Mouse (Mus musculus) forebrain, embryonic 14.5 days (tissue): ENCODE measurements at regions not wholly inside any gene's neighbourhood (a gene's known extent, or its start where the extent isn't known, plus 50 kb on each side); places are given as distances from the start of the nearest gene placed in this dataset.
A peak's percentile ranks its signal among the peaks of the same experiment; 100 is the strongest.

Experiments used
- ATAC-seq: fragments of 200-750 bp; cut with Nextera tagmentation; 2 replicates; pipeline ENCODE4 v1.8.0; 2017; ENCODE audit warnings: mild to moderate bottlenecking, moderate library complexity
- DNase-seq: peaks from one replicate; pipeline ENCODE4 v3.0.0-alpha.2; 2015; ENCODE audit warnings: low spot score
- H3K27ac ChIP-seq: fragments of 300-500 bp; sonication (generic); 2 replicates; pipeline ENCODE4 v1.5.1; 2014; ENCODE audit warnings: low read depth, mild to moderate bottlenecking, control low read depth, low read length, moderate library complexity
- H3K27me3 ChIP-seq: fragments of 300-500 bp; sonication (generic); replicated peaks from 2 replicates; pipeline ENCODE4 v1.6.1; 2014; ENCODE audit warnings: low read length, control low read depth, mixed read lengths; ENCODE audit not compliant: control insufficient read depth, insufficient read depth
- H3K36me3 ChIP-seq: fragments of 300-500 bp; sonication (generic); 2 replicates; pipeline ENCODE4 v1.6.1; 2014; ENCODE audit warnings: low read length, control low read depth; ENCODE audit not compliant: control insufficient read depth, insufficient read depth
- H3K4me1 ChIP-seq: fragments of 300-500 bp; sonication (generic); 2 replicates; pipeline ENCODE4 v1.6.1; 2014; ENCODE audit warnings: antibody characterized with exemption, low read length, control low read depth; ENCODE audit not compliant: control insufficient read depth, insufficient read depth
- H3K4me2 ChIP-seq: fragments of 300-500 bp; sonication (generic); 2 replicates; pipeline ENCODE4 v1.6.1; 2014; ENCODE audit warnings: mild to moderate bottlenecking, control low read depth, low read length
- H3K4me3 ChIP-seq: fragments of 300-500 bp; sonication (generic); 2 replicates; pipeline ENCODE4 v1.5.1; 2014; ENCODE audit warnings: low read depth, low read length, control low read depth
- H3K9ac ChIP-seq: fragments of 300-500 bp; sonication (generic); 2 replicates; pipeline ENCODE4 v1.6.1; 2014; ENCODE audit warnings: mild to moderate bottlenecking, low read length, control low read depth, moderate library complexity
- H3K9me3 ChIP-seq: fragments of 300-500 bp; sonication (generic); replicated peaks from 2 replicates; pipeline ENCODE4 v1.6.1; 2016; ENCODE audit warnings: low read length, control low read depth, mixed read lengths; ENCODE audit not compliant: control insufficient read depth
- WGBS: fragments of 180-500 bp; shearing (Covaris S2); extraction: QIAGEN DNeasy Blood & Tissue Kit; methylation state at CpG from one replicate; pipeline ENCODE4 v1.1.7; 2014; 5-methylcytosine and 5-hydroxymethylcytosine counted together

DNA sequence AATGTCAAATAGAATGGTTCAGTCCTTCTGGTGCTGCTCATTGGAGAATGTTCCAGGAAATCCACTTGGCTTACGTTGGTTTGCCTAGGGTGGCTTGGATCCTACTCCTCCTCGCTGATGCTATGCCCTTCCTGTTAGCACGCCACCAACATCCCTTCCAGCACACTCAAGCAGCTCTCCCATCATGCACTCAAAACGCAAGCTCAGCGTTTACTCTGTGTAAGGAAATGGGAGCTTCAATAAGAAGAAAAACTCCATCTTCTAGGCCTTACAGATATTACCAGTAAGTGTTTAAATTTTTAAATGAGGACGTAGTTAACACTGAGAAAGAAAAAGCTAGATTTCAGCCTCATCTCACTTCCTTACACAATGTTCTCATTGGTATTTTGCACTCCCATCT lies 523.7 kb downstream of the Gpam start:
- Histone ChIP-seq H3K4me3 (no peak overlapping the region), H3K27me3 (no peaks in the 10 kb centered on the region), H3K4me2 (no peak overlapping the region), H3K36me3 (no peaks in the 10 kb centered on the region), H3K9ac (no peak overlapping the region), H3K27ac (no peak overlapping the region), H3K9me3 (no peaks in the 10 kb centered on the region), H3K4me1 (no peaks in the 10 kb centered on the region)
- ATAC-seq (no peak), DNase-seq (no peak)
- 91% methylated on average over 6 of the region's 6 CpGs for WGBS

DNA sequence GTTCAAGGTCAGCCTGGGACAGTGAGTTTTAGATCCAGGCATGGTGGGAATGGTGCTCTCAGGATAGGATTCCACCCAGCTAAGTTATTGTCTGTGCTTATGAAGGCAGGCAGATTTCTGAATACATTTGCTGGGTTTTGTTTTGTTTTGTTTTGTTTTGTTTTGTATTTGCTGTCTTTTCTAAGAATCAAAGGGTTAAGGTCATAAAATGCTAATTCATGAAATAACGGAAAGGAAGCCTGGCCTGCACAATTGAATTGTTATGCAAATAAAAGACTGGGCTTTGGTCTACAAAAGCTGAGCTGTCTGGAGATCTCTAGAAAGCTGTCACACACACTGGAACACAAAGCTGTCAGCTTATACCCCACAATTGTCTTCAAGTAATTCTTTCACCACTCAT lies 521.7 kb downstream of the Gpam start:
- Histone ChIP-seq H3K9ac (no peak overlapping the region), H3K4me2 (no peak overlapping the region), H3K9me3 (no peaks in the 10 kb centered on the region), H3K36me3 (no peaks in the 10 kb centered on the region), H3K4me1 (no peaks in the 10 kb centered on the region), H3K4me3 (no peak overlapping the region), H3K27ac (no peak overlapping the region), H3K27me3 (no peaks in the 10 kb centered on the region)
- 11% methylated on average over 1 of the region's 1 CpGs for WGBS
- DNase-seq (no peak), ATAC-seq (no peak)

DNA sequence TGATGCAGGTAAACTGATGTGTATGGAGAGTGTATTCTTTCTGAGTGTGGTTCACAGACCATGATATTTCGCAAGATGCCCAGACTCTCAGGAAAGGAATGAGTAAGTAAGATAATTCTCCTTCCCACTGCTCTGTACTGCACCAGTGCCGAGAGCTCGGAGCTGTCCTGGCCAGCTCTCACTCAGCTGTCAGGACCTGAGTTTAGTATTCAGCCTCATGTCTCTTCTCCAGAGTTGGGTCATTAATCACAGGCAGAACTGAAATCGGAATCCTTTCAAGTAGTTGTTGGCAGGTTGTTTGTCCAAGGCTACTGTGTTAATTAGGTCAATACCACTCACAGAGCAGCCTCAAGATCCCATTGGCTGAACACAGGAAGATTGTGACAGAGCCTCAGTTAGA lies 510.1 kb downstream of the Gpam start:
- Histone ChIP-seq H3K27ac (no peak overlapping the region), H3K36me3 (no peaks in the 10 kb centered on the region), H3K9me3 (no peaks in the 10 kb centered on the region), H3K4me2 (no peak overlapping the region), H3K9ac (no peak overlapping the region), H3K4me1 (no peaks in the 10 kb centered on the region), H3K27me3 (no peaks in the 10 kb centered on the region), H3K4me3 (no peak overlapping the region)
- ATAC-seq (no peak), DNase-seq (peak; percentile 19)
- 44% methylated on average over 4 of the region's 4 CpGs for WGBS
